ENCODE assay signal across 9 mouse cellular contexts in genomic region chr5:109548712-109549111, GRCm38 (mm10). TPM values are rescaled to one million over a fixed set of nuclear protein-coding genes. Genes with fewer than 3 reads are reported as not detected.
DNase-seq lines count a peak whose midpoint lies in the region; ATAC-seq lines count a peak whose summit lies in the region.
"Had no signal": no experiment of that assay in that cellular context is flagged by ENCODE, and none has a peak within 500 bp of the region (broad histone marks: within the 10 kb centered on the region; RNA-seq: fewer than 3 reads in every experiment).

No protein-coding gene starts in this region.

- no peak overlapping the region for H3K27ac ChIP-seq in midbrain, embryonic 14.5 days (replicated peaks; ENCODE audit: low read depth, low read length)
- H3K27ac ChIP-seq: embryonic facial prominence, embryonic 15.5 days had no signal

- H3K4me3 ChIP-seq in midbrain, embryonic 14.5 days (replicated peaks; ENCODE audit: low read depth, low read length) = no peak overlapping the region
- H3K4me3 ChIP-seq: embryonic facial prominence, embryonic 15.5 days had no signal

- peak; percentile 26 to 41 for DNase-seq in adrenal gland, adult 18-20 months (ENCODE audit: low spot score in 2 of 2)
- DNase-seq in adrenal gland, postnatal 4 days (ENCODE audit: low spot score in 2 of 2) = no peak
- peak; percentile 37 for DNase-seq in layer of hippocampus, adult 11-12 months (ENCODE audit: low spot score)
- no peak for DNase-seq in layer of hippocampus, adult 9-10 months (ENCODE audit: low spot score)
- peak; percentile 75 for DNase-seq in R1 (ENCODE audit: low read depth, low spot score)
- peak; percentile 22 for DNase-seq in lung, postnatal 14 days
- DNase-seq in thymus, postnatal 36 days = peak; percentile 53 to 56
- no peak for DNase-seq in midbrain, embryonic 14.5 days

- H3K36me3 ChIP-seq in midbrain, embryonic 14.5 days (ENCODE audit: control insufficient read depth, insufficient read depth, low read length) = no peaks in the 10 kb centered on the region

- H3K27me3 ChIP-seq in midbrain, embryonic 14.5 days (ENCODE audit: control insufficient read depth, insufficient read depth, low read length) = no peaks in the 10 kb centered on the region
- H3K27me3 ChIP-seq: embryonic facial prominence, embryonic 15.5 days had no signal

- no peaks in the 10 kb centered on the region for H3K4me1 ChIP-seq in midbrain, embryonic 14.5 days (ENCODE audit: control insufficient read depth, insufficient read depth, low read length)
- H3K4me1 ChIP-seq: embryonic facial prominence, embryonic 15.5 days had no signal

- H3K9ac ChIP-seq in midbrain, embryonic 14.5 days (replicated peaks; ENCODE audit: low read length) = no peak overlapping the region
- H3K9ac ChIP-seq: embryonic facial prominence, embryonic 15.5 days had no signal

- ATAC-seq in midbrain, embryonic 14.5 days (ENCODE audit: low FRiP score, low TSS enrichment) = no peak

- 73% methylated on average over 9 of the region's 9 CpGs for WGBS in midbrain, embryonic 14.5 days

- no peak overlapping the region for H3K4me2 ChIP-seq in midbrain, embryonic 14.5 days (ENCODE audit: low read length)
- H3K4me2 ChIP-seq: embryonic facial prominence, embryonic 15.5 days had no signal

- peaks cover 39% of the 10 kb centered on the region for H3K9me3 ChIP-seq in midbrain, embryonic 14.5 days (ENCODE audit: control insufficient read depth, low read length)

RNA-seq across cellular contexts. Expression of gene Crlf2, which starts 10.1 kb away (rescaled TPM):
- 10 to 100 TPM; 36.6 to 38.6 TPM for total RNA-seq in adrenal gland, adult 18-20 months (2021)
- 10 to 100 TPM; 31.6 to 36.4 TPM for total RNA-seq in adrenal gland, postnatal 4 days (2021)
- 9.3 and 18.1 TPM in 2 replicates for polyA plus RNA-seq in midbrain, embryonic 14.5 days (2014; fragmentation: Nextera tagmentation; extraction: Ambion mirVana)

Comparison
In these comparisons a context has a peak if more than half of its experiments do, and no peak if none do; other contexts are left out.
1. DNase-seq: peak in adrenal gland, adult 18-20 months (2 of 2), layer of hippocampus, adult 11-12 months (single experiment), R1 (single experiment), lung, postnatal 14 days (single experiment) and thymus, postnatal 36 days (2 of 2); none in adrenal gland, postnatal 4 days (0 of 2), layer of hippocampus, adult 9-10 months (single experiment) and midbrain, embryonic 14.5 days (single experiment).